Mouse (Mus musculus) kidney, embryonic 15.5 days (tissue): ENCODE results near the gene Gm14226. TPM values are rescaled to one million over a fixed set of nuclear protein-coding genes. Genes with fewer than 3 reads are reported as not detected.
A peak's percentile ranks its signal among the peaks of the same experiment; 100 is the strongest.
"Not testable (repeated sequence)": the region's sequence is repeated elsewhere in the genome, so short reads cannot be mapped to it uniquely, and the experiment has no call there.

Experiments used
- ATAC-seq: fragments of 200-750 bp; cut with Nextera tagmentation; replicated peaks from 2 replicates; pipeline ENCODE4 v1.8.0; 2017; ENCODE audit warnings: moderate TSS enrichment; ENCODE audit not compliant: low FRiP score
- H3K27ac ChIP-seq: fragments of 300-500 bp; sonication (generic); 2 replicates; pipeline ENCODE4 v1.5.1; 2015; ENCODE audit warnings: mild to moderate bottlenecking, inconsistent platforms
- H3K27me3 ChIP-seq: fragments of 300-500 bp; sonication (generic); 2 replicates; pipeline ENCODE4 v1.6.1; 2015; ENCODE audit warnings: inconsistent platforms
- H3K36me3 ChIP-seq: fragments of 300-500 bp; sonication (generic); 2 replicates; pipeline ENCODE4 v1.6.1; 2015; ENCODE audit warnings: inconsistent platforms
- H3K4me1 ChIP-seq: fragments of 300-500 bp; sonication (generic); 2 replicates; pipeline ENCODE4 v1.6.1; 2015; ENCODE audit warnings: inconsistent platforms
- H3K4me2 ChIP-seq: fragments of 300-500 bp; sonication (generic); 2 replicates; pipeline ENCODE4 v1.6.1; 2015; ENCODE audit warnings: moderate library complexity, mild to moderate bottlenecking, inconsistent platforms
- H3K4me3 ChIP-seq: fragments of 300-500 bp; sonication (generic); replicated peaks from 2 replicates; pipeline ENCODE4 v1.5.1; 2015; ENCODE audit warnings: mild to moderate bottlenecking, inconsistent platforms
- H3K9ac ChIP-seq: fragments of 300-500 bp; sonication (generic); 2 replicates; pipeline ENCODE4 v1.6.1; 2015; ENCODE audit warnings: mild to moderate bottlenecking, inconsistent platforms
- H3K9me3 ChIP-seq: fragments of 300-500 bp; sonication (generic); replicated peaks from 2 replicates; pipeline ENCODE4 v1.6.1; 2016; ENCODE audit warnings: inconsistent platforms
- WGBS: fragments of 180-500 bp; shearing (Covaris S2); methylation state at CpG from one replicate; pipeline ENCODE4 v1.1.7; 2015; ENCODE audit warnings: mixed read lengths; 5-methylcytosine and 5-hydroxymethylcytosine counted together
- polyA plus RNA-seq: library from polyadenylated mRNA; unstranded; fragments of >200 nt; fragmentation: Nextera tagmentation; extraction: Ambion mirVana; gene quantifications from 2 replicates; pipeline ENCODE4 v1.2.1, GENCODE M21; 2015

Gm14226 gene
- polyA plus RNA-seq, 1 experiment from 2014 or later: 2.0 TPM

- peaks cover 10% of the 10 kb centered on the region; the same call in 1 of the 2 replicates for H3K27me3 ChIP-seq
- H3K4me3 ChIP-seq: peak overlapping the region; percentile 53
- H3K4me2 ChIP-seq: peak overlapping the region; percentile 91
- peak; percentile 96 for ATAC-seq
- peaks cover 12% of the 10 kb centered on the region for H3K4me1 ChIP-seq
- under 1% methylated on average over 38 of the region's 38 CpGs for WGBS
- peak overlapping the region; percentile 51 for H3K9ac ChIP-seq
- H3K27ac ChIP-seq: peak overlapping the region; percentile 89
- H3K36me3 ChIP-seq: no peaks in the 10 kb centered on the region
- H3K9me3 ChIP-seq: no peaks in the 10 kb centered on the region
Measured at GRCm38 (mm10) chr2:155018762-155019641, 936 bp downstream of the Gm14226 start.

DNA sequence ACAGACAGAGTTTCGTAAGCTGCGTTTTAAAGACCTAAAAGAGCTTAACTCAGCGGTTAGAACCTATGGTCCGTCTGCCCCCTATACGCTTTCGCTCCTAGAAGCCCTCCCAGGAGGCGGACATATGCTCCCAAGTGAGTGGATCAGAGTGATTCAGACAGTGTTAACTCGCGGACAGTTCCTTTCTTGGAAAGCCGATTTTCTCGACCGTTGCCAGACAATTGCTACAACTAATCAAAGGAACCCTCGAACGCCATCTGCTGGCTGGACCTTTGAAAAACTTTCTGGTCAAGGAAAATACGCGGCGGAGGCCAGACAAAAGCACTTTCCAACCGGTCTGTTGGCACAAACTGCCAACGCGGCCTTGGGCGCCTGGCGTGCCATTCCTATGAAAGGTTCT is 1.6 kb downstream of the Gm14226 start:
- Histone ChIP-seq H3K4me2 (peak overlapping the region; percentile 91), H3K36me3 (no peaks in the 10 kb centered on the region), H3K27me3 (peaks cover 10% of the 10 kb centered on the region; the same call in 1 of the 2 replicates), H3K4me3 (peak overlapping the region; percentile 53), H3K27ac (peak overlapping the region; percentile 89), H3K9ac (peak overlapping the region; percentile 51), H3K9me3 (no peaks in the 10 kb centered on the region), H3K4me1 (peaks cover 12% of the 10 kb centered on the region)
- under 1% methylated on average over 22 of the region's 22 CpGs for WGBS
- ATAC-seq: peak; percentile 85

DNA sequence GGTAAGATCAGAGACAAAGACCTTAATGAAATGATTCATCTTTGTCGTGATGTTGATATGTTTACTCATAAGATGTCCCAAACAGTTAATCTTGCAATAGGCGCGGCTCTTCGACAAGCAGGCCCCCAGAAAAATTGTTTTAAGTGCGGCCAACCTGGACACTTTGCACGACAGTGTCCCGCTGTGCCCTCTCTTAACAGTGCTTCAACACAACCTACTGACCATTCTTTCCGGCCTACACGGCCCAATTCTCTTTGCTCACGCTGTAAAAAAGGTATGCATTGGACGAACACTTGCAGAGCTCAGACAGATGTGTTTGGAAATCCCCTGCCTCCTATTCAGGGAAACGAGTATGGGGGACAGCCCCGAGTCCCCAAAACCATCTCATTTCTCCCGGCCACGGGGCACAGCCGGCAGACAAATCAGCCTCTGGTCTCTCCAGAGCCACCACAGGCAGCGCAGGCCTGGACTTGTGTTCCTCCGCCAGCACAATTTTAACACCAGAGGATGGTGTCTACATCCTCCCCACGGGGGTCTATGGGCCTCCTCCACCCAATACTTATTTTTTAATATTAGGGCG is 2.3 kb downstream of the Gm14226 start:
- not testable (repeated sequence) for ATAC-seq
- H3K4me2 ChIP-seq: peak overlapping the region; percentile 91
- 31% methylated on average over 20 of the region's 20 CpGs for WGBS

DNA sequence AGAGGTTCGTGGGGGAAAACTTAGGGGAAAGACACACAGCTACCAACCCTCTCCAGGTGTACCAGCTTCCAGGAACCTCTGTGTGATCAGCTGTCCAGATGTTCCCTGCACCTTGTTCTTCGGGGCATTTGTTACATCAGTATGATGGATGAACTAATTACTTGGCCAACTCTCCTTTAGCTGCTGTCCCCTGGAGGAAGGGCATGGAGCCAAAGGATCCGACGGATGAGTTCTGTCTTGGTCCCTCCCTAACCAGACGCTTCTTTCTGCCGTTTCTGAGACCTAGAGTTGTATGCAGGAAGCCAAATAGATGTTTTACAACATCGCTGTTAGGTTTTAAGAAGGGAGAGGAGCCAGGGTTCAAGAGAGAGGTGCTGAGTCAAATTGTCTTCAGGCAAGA is 12.8 kb downstream of the Gm14226 start:
- Histone ChIP-seq H3K27ac (no peak overlapping the region), H3K9me3 (no peaks in the 10 kb centered on the region), H3K4me2 (no peak overlapping the region), H3K4me1 (peaks cover 3% of the 10 kb centered on the region), H3K27me3 (no peaks in the 10 kb centered on the region), H3K36me3 (no peaks in the 10 kb centered on the region), H3K4me3 (no peak overlapping the region), H3K9ac (no peak overlapping the region)
- no peak for ATAC-seq
- 57% methylated on average over 7 of the region's 7 CpGs for WGBS

More for the DNA sequence above, 2.3 kb downstream of the Gm14226 start:
- not testable (repeated sequence) for H3K9me3 ChIP-seq, H3K4me3 ChIP-seq, H3K27ac ChIP-seq, H3K9ac ChIP-seq, H3K36me3 ChIP-seq
- Histone ChIP-seq H3K4me1 (peaks cover 12% of the 10 kb centered on the region), H3K27me3 (peaks cover 10% of the 10 kb centered on the region; the same call in 1 of the 2 replicates)

DNA sequence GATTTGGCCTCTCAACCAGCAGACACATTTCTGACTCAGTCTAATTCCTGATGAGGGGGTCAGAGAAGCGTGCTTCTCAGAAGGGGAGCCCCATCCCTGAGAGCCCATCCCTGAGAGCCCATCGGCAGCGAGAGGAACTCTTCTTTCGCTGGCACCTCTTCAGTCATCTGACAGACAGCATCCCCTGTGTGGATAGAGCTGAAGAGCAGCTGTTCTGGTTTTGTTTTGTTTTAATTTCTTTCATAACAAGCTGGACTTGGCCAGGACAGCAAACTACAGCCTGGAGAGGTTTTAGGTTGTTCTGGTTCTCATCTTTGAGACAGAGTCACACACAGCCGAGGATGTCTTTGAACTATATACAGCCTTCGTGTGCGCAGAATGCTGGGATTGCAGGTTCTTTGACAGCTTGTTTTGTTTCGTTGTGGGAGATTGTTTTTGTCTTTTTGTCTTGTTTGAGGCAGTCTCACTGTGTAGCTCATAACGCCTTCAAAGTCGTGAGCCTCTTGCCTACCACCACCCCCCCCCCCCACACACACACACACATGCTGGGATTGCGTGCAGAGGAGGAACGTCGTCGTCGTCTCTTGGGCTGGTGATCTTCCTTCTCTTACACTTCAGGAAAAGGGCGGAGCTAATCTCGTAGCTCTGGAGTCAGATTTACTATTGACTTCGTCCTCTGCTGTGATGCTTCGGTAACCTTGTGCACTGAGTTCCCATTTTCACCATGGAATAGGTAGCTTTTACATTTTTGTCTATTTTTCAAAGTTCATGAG is 15.1 kb downstream of the Gm14226 start:
- H3K9ac ChIP-seq: no peak overlapping the region
- no peaks in the 10 kb centered on the region for H3K36me3 ChIP-seq
- no peak overlapping the region for H3K4me2 ChIP-seq
- no peaks in the 10 kb centered on the region for H3K9me3 ChIP-seq
- no peak for ATAC-seq
- H3K27me3 ChIP-seq: no peaks in the 10 kb centered on the region
- no peak overlapping the region for H3K27ac ChIP-seq
- WGBS: 42% methylated on average over 19 of the region's 19 CpGs
- no peak overlapping the region for H3K4me3 ChIP-seq
- H3K4me1 ChIP-seq: peaks cover 13% of the 10 kb centered on the region

DNA sequence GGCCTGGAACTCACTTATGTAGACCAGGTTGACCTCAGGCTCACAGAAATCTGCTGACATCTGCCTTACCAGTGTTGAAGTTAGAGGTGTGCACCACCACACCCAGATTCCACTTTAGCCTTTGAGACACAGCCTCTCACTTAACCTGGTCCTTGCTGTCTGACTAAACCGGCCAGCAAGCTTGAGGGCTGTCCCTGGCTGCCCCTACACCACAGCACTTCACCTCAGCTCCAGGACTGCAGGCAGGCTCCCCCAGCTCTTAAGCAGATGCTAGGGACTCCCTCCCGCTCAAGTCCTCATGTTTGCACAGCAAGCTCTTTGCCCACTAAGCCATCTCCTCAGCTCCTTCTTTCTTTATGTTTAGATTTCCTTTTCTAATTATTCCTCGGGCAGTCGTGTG is 21.9 kb downstream of the Gm14226 start:
- no peak overlapping the region for H3K9ac ChIP-seq
- H3K36me3 ChIP-seq: no peaks in the 10 kb centered on the region
- 65% methylated on average over 4 of the region's 4 CpGs for WGBS
- peaks cover 9% of the 10 kb centered on the region; the same call in 1 of the 2 replicates for H3K4me1 ChIP-seq
- no peak overlapping the region for H3K4me2 ChIP-seq
- no peaks in the 10 kb centered on the region for H3K9me3 ChIP-seq
- H3K4me3 ChIP-seq: no peak overlapping the region
- no peak overlapping the region for H3K27ac ChIP-seq
- H3K27me3 ChIP-seq: no peaks in the 10 kb centered on the region
- no peak for ATAC-seq

GRCm38 (mm10) chr2:155044542-155044941 is 26.5 kb downstream of the Gm14226 start:
- H3K4me3 ChIP-seq: no peak overlapping the region
- no peaks in the 10 kb centered on the region for H3K36me3 ChIP-seq
- no peaks in the 10 kb centered on the region for H3K9me3 ChIP-seq
- no peak overlapping the region for H3K9ac ChIP-seq
- no peak overlapping the region for H3K4me2 ChIP-seq
- WGBS: 67% methylated on average over 3 of the region's 3 CpGs
- no peaks in the 10 kb centered on the region for H3K4me1 ChIP-seq
- ATAC-seq: no peak
- H3K27me3 ChIP-seq: 0 out of 2 replicates have a peak, but pooled peaks cover 3% of the 10 kb centered on the region
- H3K27ac ChIP-seq: no peak overlapping the region

GRCm38 (mm10) chr2:155045075-155045474 is 27.0 kb downstream of the Gm14226 start:
- Histone ChIP-seq H3K36me3 (no peaks in the 10 kb centered on the region), H3K4me2 (no peak overlapping the region), H3K27ac (no peak overlapping the region), H3K4me1 (peaks cover 2% of the 10 kb centered on the region), H3K9me3 (no peaks in the 10 kb centered on the region), H3K4me3 (no peak overlapping the region), H3K9ac (no peak overlapping the region), H3K27me3 (0 out of 2 replicates have a peak, but pooled peaks cover 3% of the 10 kb centered on the region)
- ATAC-seq: no peak
- WGBS: 78% methylated on average over 3 of the region's 3 CpGs

DNA sequence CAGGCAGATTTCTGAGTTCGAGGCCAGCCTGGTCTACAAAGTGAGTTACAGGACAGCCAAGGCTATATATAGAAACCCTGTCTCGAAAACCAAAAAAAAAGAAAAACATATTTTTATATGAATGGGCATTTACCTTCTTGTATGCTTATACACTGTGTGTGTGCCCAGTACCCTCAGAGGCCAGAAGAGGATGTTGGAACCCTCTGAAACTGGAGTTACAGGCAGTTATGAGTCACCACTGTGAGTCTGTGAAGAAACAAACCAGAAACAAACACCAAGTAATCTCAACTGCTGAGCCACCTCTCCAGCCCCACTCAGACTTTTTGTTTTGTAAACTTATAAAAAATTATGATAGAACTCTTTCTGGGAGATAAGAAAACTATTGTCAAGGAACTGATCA is 28.7 kb downstream of the Gm14226 start:
- no peaks in the 10 kb centered on the region for H3K9me3 ChIP-seq
- no peak overlapping the region for H3K4me2 ChIP-seq
- H3K27me3 ChIP-seq: 0 out of 2 replicates have a peak, but pooled peaks cover 3% of the 10 kb centered on the region
- 88% methylated on average over 2 of the region's 2 CpGs for WGBS
- no peak overlapping the region for H3K9ac ChIP-seq
- no peak overlapping the region for H3K4me3 ChIP-seq
- peaks cover 14% of the 10 kb centered on the region for H3K4me1 ChIP-seq
- ATAC-seq: no peak
- H3K27ac ChIP-seq: no peak overlapping the region
- no peaks in the 10 kb centered on the region for H3K36me3 ChIP-seq

DNA sequence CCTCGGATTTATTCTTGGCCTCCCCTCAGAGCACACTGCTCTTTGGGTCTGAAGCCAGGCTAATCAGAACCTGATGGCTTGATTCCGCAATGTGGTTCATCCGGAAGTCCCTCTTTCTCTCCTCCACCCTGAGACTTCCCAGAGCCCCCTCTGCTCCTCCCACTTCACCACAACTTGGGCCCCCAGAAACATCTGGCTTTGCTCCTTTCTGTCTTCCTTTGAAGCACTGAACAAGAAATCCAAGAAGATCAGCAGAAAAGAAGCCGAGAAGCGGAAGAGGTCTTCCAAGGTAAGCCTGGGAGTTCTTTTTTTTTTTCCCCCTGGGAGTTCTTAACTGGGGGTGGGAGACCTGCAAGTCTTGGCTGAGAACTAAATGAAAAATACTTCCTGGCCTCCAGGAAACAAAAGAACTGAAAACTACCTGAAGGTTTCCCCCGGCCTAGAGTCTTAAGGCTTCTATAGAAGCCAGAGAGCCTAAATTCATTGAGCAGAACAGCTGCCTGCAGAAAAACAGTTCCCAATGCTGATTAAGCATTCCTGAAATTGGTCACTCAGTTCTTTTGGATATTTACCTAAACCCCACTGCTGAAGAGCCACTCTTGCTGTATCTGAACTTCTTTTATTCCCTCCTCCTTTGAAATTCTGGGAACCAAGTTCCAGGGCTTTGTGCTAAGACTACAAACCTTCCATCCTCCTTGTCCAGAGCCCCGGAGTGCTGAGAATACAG is 29.5 kb downstream of the Gm14226 start:
- Histone ChIP-seq H3K4me1 (peaks cover 17% of the 10 kb centered on the region), H3K9ac (no peak overlapping the region), H3K36me3 (no peaks in the 10 kb centered on the region), H3K4me3 (no peak overlapping the region), H3K27me3 (0 out of 2 replicates have a peak, but pooled peaks cover 3% of the 10 kb centered on the region), H3K9me3 (no peaks in the 10 kb centered on the region), H3K4me2 (no peak overlapping the region), H3K27ac (no peak overlapping the region)
- ATAC-seq: no peak
- WGBS: 64% methylated on average over 7 of the region's 7 CpGs

DNA sequence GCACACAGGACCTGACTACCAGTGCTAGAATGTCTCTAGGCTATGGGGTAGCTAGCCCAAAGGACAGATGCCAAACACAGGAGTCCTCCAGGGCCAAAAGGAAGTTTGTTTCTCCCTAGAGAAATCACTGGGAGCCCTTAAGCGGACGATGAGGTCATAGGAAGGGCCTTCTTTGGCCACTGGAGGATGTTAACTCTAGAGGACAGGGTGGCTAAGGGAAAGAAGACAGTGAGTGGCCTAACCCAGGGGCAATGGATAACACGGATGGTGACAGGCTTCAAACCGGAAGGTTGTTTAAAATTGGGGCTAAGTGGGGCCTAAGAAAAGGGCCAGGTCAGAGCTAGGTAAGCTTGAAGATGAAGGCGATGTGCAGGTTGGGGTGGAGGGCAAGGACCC is 32.0 kb downstream of the Gm14226 start:
- Histone ChIP-seq H3K27me3 (0 out of 2 replicates have a peak, but pooled peaks cover 3% of the 10 kb centered on the region), H3K27ac (peak overlapping the region; percentile 82), H3K4me3 (peak overlapping the region; percentile 62), H3K4me2 (peak overlapping the region; percentile 94), H3K36me3 (no peaks in the 10 kb centered on the region), H3K9me3 (no peaks in the 10 kb centered on the region), H3K9ac (peak overlapping the region; percentile 65), H3K4me1 (peaks cover 17% of the 10 kb centered on the region)
- ATAC-seq: no peak; the same call in 1 of the 2 replicates
- 27% methylated on average over 5 of the region's 5 CpGs for WGBS
